Mouse (Mus musculus): ENCODE measurements around the gene Irf9. TPM values are rescaled to one million over a fixed set of nuclear protein-coding genes. Genes with fewer than 3 reads are reported as not detected.

Gene Irf9
- 18.6 and 19.4 TPM in 2 replicates for polyA plus RNA-seq (2015; fragmentation: Nextera tagmentation; extraction: Ambion mirVana)

GRCm38 (mm10) chr14:55603271-55603632, at the start of gene Irf9:
TSS of gene Irf9 (plus strand) at chr14:55603571.
- peak within 1 kb of the TSS; percentile 78 for H3K4me3 ChIP-seq (ENCODE audit: low read depth, low read length)
- H3K9ac ChIP-seq (replicated peaks): peak within 1 kb of the TSS; percentile 96
- peak within 1 kb of the TSS; percentile 99 for H3K27ac ChIP-seq (ENCODE audit: low read depth)
- H3K27me3 ChIP-seq (ENCODE audit: insufficient read depth, low read length): no peaks in the 10 kb centered on the region
- peaks cover 36% of the 10 kb centered on the region for H3K4me1 ChIP-seq (ENCODE audit: insufficient read depth)
- no peaks in the 10 kb centered on the region for H3K9me3 ChIP-seq (ENCODE audit: low read length)
- TF ChIP-seq EP300 (IDR thresholded peaks at IDR 0.05; ENCODE audit: low read depth) (no peak), CTCF (IDR thresholded peaks at IDR 0.05; ENCODE audit: low read depth) (no peak)
- H3K4me2 ChIP-seq (ENCODE audit: low read depth, low read length): peak within 1 kb of the TSS; percentile 75
- WGBS (ENCODE audit: insufficient replicate concordance): 67% methylated on average over 7 of the region's 7 CpGs
- no peak for ATAC-seq
- DNase-seq: no peak
- H3K36me3 ChIP-seq (replicated peaks; ENCODE audit: insufficient read depth, low read length): peaks cover 80% of the 10 kb centered on the region

- Histone ChIP-seq H3K9ac (replicated peaks) (no peak overlapping the region), H3K4me2 (ENCODE audit: low read depth, low read length) (no peak overlapping the region), H3K9me3 (ENCODE audit: low read length) (no peaks in the 10 kb centered on the region), H3K4me3 (ENCODE audit: low read depth, low read length) (no peak overlapping the region), H3K27ac (ENCODE audit: low read depth) (no peak overlapping the region), H3K36me3 (replicated peaks; ENCODE audit: insufficient read depth, low read length) (peaks cover 6% of the 10 kb centered on the region), H3K4me1 (ENCODE audit: insufficient read depth) (peaks cover 25% of the 10 kb centered on the region), H3K27me3 (ENCODE audit: insufficient read depth, low read length) (no peaks in the 10 kb centered on the region)
- DNase-seq (no peak), ATAC-seq (no peak)
- TF ChIP-seq CTCF (IDR thresholded peaks at IDR 0.05; ENCODE audit: low read depth) (no peak), EP300 (IDR thresholded peaks at IDR 0.05; ENCODE audit: low read depth) (no peak)
Measured at GRCm38 (mm10) chr14:55554635-55555034, 48.7 kb upstream of the Irf9 start.

GRCm38 (mm10) chr14:55555788-55556187, 47.6 kb upstream of the Irf9 start:
- H3K27me3 ChIP-seq (ENCODE audit: insufficient read depth, low read length): no peaks in the 10 kb centered on the region
- no peaks in the 10 kb centered on the region for H3K36me3 ChIP-seq (replicated peaks; ENCODE audit: insufficient read depth, low read length)
- DNase-seq (no peak), ATAC-seq (no peak)
- no peak overlapping the region for H3K27ac ChIP-seq (ENCODE audit: low read depth)
- H3K9me3 ChIP-seq (ENCODE audit: low read length): no peaks in the 10 kb centered on the region
- H3K4me1 ChIP-seq (ENCODE audit: insufficient read depth): peaks cover 25% of the 10 kb centered on the region
- no peak overlapping the region for H3K4me3 ChIP-seq (ENCODE audit: low read depth, low read length)
- no peak overlapping the region for H3K9ac ChIP-seq (replicated peaks)
- WGBS (ENCODE audit: insufficient replicate concordance): 67% methylated on average over 3 of the region's 3 CpGs
- no peak for TF ChIP-seq EP300 (IDR thresholded peaks at IDR 0.05; ENCODE audit: low read depth)
- TF ChIP-seq CTCF (IDR thresholded peaks at IDR 0.05; ENCODE audit: low read depth): no peak
- no peak overlapping the region for H3K4me2 ChIP-seq (ENCODE audit: low read depth, low read length)

- Histone ChIP-seq H3K36me3 (replicated peaks; ENCODE audit: insufficient read depth, low read length) (no peaks in the 10 kb centered on the region; the same call in 1 of the 2 replicates), H3K27ac (ENCODE audit: low read depth) (peak overlapping the region; percentile 88), H3K4me1 (ENCODE audit: insufficient read depth) (peaks cover 35% of the 10 kb centered on the region), H3K9ac (replicated peaks) (peak overlapping the region; percentile 36; the same call in 1 of the 2 replicates), H3K27me3 (ENCODE audit: insufficient read depth, low read length) (no peaks in the 10 kb centered on the region), H3K9me3 (ENCODE audit: low read length) (no peaks in the 10 kb centered on the region), H3K4me2 (ENCODE audit: low read depth, low read length) (peak overlapping the region; percentile 13), H3K4me3 (ENCODE audit: low read depth, low read length) (no peak overlapping the region)
- 8% methylated on average over 5 of the region's 5 CpGs for WGBS (ENCODE audit: insufficient replicate concordance)
- ATAC-seq: no peak
- DNase-seq: peak; percentile 90
- TF ChIP-seq CTCF (IDR thresholded peaks at IDR 0.05; ENCODE audit: low read depth) (peak; percentile 99), EP300 (IDR thresholded peaks at IDR 0.05; ENCODE audit: low read depth) (peak; percentile 76; the same call in 1 of the 2 replicates)
Measured at GRCm38 (mm10) chr14:55557003-55557402, 46.4 kb upstream of the Irf9 start.

GRCm38 (mm10) chr14:55557587-55557986, 45.8 kb upstream of the Irf9 start:
- peak overlapping the region; percentile 13; the same call in 1 of the 2 replicates for H3K4me2 ChIP-seq (ENCODE audit: low read depth, low read length)
- no peak for ATAC-seq
- no peak for DNase-seq
- peaks cover 41% of the 10 kb centered on the region for H3K4me1 ChIP-seq (ENCODE audit: insufficient read depth)
- 84% methylated on average over 3 of the region's 3 CpGs for WGBS (ENCODE audit: insufficient replicate concordance)
- H3K27ac ChIP-seq (ENCODE audit: low read depth): peak overlapping the region; percentile 88
- peak overlapping the region; percentile 36; the same call in 1 of the 2 replicates for H3K9ac ChIP-seq (replicated peaks)
- H3K27me3 ChIP-seq (ENCODE audit: insufficient read depth, low read length): no peaks in the 10 kb centered on the region
- no peaks in the 10 kb centered on the region for H3K9me3 ChIP-seq (ENCODE audit: low read length)
- TF ChIP-seq EP300 (IDR thresholded peaks at IDR 0.05; ENCODE audit: low read depth) (no peak), CTCF (IDR thresholded peaks at IDR 0.05; ENCODE audit: low read depth) (no peak)
- no peak overlapping the region for H3K4me3 ChIP-seq (ENCODE audit: low read depth, low read length)
- peaks cover under 1% of the 10 kb centered on the region for H3K36me3 ChIP-seq (replicated peaks; ENCODE audit: insufficient read depth, low read length)

- peak overlapping the region; percentile 99 for H3K27ac ChIP-seq (ENCODE audit: low read depth)
- peak overlapping the region; percentile 65 for H3K4me3 ChIP-seq (ENCODE audit: low read depth, low read length)
- ATAC-seq (no peak), DNase-seq (no peak)
- 39% methylated on average over 6 of the region's 6 CpGs for WGBS (ENCODE audit: insufficient replicate concordance)
- H3K27me3 ChIP-seq (ENCODE audit: insufficient read depth, low read length): no peaks in the 10 kb centered on the region
- H3K4me2 ChIP-seq (ENCODE audit: low read depth, low read length): peak overlapping the region; percentile 73
- H3K9me3 ChIP-seq (ENCODE audit: low read length): no peaks in the 10 kb centered on the region
- peak overlapping the region; percentile 87 for H3K9ac ChIP-seq (replicated peaks)
- peaks cover 13% of the 10 kb centered on the region for H3K36me3 ChIP-seq (replicated peaks; ENCODE audit: insufficient read depth, low read length)
- TF ChIP-seq CTCF (IDR thresholded peaks at IDR 0.05; ENCODE audit: low read depth) (peak; percentile 35), EP300 (IDR thresholded peaks at IDR 0.05; ENCODE audit: low read depth) (peak; percentile 96)
- peaks cover 43% of the 10 kb centered on the region for H3K4me1 ChIP-seq (ENCODE audit: insufficient read depth)
Measured at GRCm38 (mm10) chr14:55558740-55559448, 44.5 kb upstream of the Irf9 start.

Measured in liver, postnatal 0 days (tissue).